Mouse (Mus musculus) liver, embryonic 12.5 days (tissue): ENCODE data around the gene Cdc25b. TPM values are rescaled to one million over a fixed set of nuclear protein-coding genes. Genes with fewer than 3 reads are reported as not detected.

Experiments used
- ATAC-seq: fragments of 200-750 bp; cut with Nextera tagmentation; 2 replicates; pipeline ENCODE4 v1.8.0; 2017; ENCODE audit warnings: moderate number of reproducible peaks, mild to moderate bottlenecking, moderate library complexity
- H3K27ac ChIP-seq: fragments of 300-500 bp; sonication (generic); 2 replicates; pipeline ENCODE4 v1.5.1; 2016; ENCODE audit warnings: mild to moderate bottlenecking
- H3K27me3 ChIP-seq: fragments of 300-500 bp; sonication (generic); replicated peaks from 2 replicates; pipeline ENCODE4 v1.6.1; 2016; ENCODE audit warnings: mild to moderate bottlenecking, moderate library complexity
- H3K36me3 ChIP-seq: fragments of 300-500 bp; sonication (generic); 2 replicates; pipeline ENCODE4 v1.6.1; 2016; ENCODE audit warnings: mild to moderate bottlenecking, moderate library complexity
- H3K4me1 ChIP-seq: fragments of 300-500 bp; sonication (generic); 2 replicates; pipeline ENCODE4 v1.6.1; 2016
- H3K4me2 ChIP-seq: fragments of 300-500 bp; sonication (generic); 2 replicates; pipeline ENCODE4 v1.6.1; 2016; ENCODE audit warnings: mild to moderate bottlenecking, moderate library complexity
- H3K4me3 ChIP-seq: fragments of 300-500 bp; sonication (generic); 2 replicates; pipeline ENCODE4 v1.5.1; 2016; ENCODE audit warnings: mild to moderate bottlenecking, moderate library complexity
- H3K9ac ChIP-seq: fragments of 300-500 bp; sonication (generic); 2 replicates; pipeline ENCODE4 v1.6.1; 2016; ENCODE audit warnings: mild to moderate bottlenecking, moderate library complexity
- H3K9me3 ChIP-seq: fragments of 300-500 bp; sonication (generic); replicated peaks from 2 replicates; pipeline ENCODE4 v1.6.1; 2016; ENCODE audit warnings: mild to moderate bottlenecking, moderate library complexity
- WGBS: fragments of 180-500 bp; shearing (Covaris S2); methylation state at CpG from one replicate; pipeline ENCODE4 v1.1.7; 2016; ENCODE audit not compliant: insufficient replicate concordance; 5-methylcytosine and 5-hydroxymethylcytosine counted together
- polyA plus RNA-seq: library from polyadenylated mRNA; unstranded; fragments of >200 nt; fragmentation: Nextera tagmentation; extraction: Ambion mirVana; gene quantifications from 2 replicates; pipeline ENCODE4 v1.2.1, GENCODE M21; 2016

Gene Cdc25b
- polyA plus RNA-seq, 1 experiment from 2014 or later, result 172 TPM

DNA sequence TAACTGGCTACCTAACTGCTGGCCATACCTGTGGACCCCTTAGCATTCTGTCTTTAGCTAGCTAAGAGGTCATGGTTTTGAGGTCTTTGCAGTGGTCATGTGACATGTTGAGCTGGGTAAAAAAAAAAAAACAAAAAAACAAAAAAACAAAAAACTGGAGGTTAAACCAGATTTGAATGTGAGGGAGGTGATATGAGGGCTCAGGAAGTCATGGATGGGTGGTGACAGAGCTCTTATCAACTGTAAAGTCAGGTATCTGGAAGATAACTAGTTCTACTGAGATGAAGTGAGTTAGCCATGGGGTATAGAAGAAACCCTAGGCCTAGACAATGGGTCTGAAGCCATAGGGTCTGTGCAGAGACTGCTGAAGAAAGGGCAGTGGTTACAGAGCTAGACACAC lies 55.4 kb downstream of the Cdc25b start:
- Histone ChIP-seq H3K27me3 (no peaks in the 10 kb centered on the region), H3K9ac (peak overlapping the region; percentile 6; the same call in 1 of the 2 replicates), H3K36me3 (peaks cover 100% of the 10 kb centered on the region), H3K9me3 (no peaks in the 10 kb centered on the region), H3K4me2 (no peak overlapping the region), H3K27ac (peak overlapping the region; percentile 55), H3K4me1 (peaks cover 66% of the 10 kb centered on the region), H3K4me3 (no peak overlapping the region)
- no peak for ATAC-seq

GRCm38 (mm10) chr2:131242929-131243328 lies 56.2 kb downstream of the Cdc25b start:
- Histone ChIP-seq H3K36me3 (peaks cover 100% of the 10 kb centered on the region), H3K9me3 (no peaks in the 10 kb centered on the region), H3K9ac (0 out of 2 replicates have a peak overlapping the region, but pooled peaks have one; percentile 6), H3K4me1 (peaks cover 66% of the 10 kb centered on the region), H3K4me2 (no peak overlapping the region), H3K27ac (peak overlapping the region; percentile 52), H3K27me3 (no peaks in the 10 kb centered on the region), H3K4me3 (no peak overlapping the region)
- WGBS, result 19% methylated on average over 7 of the region's 7 CpGs
- ATAC-seq, result peak; percentile 62

Other genes starting within 250 kb of the Cdc25b start
- gene Gfra4, start 143.9 kb upstream of the Cdc25b start, polyA plus RNA-seq, result 0.86 and 1.6 TPM in 2 replicates
- gene Adam33, start 123.1 kb upstream of the Cdc25b start, polyA plus RNA-seq, result 0.62 and 0.90 TPM in 2 replicates
- gene Siglec1, start 100.2 kb upstream of the Cdc25b start, polyA plus RNA-seq, result 0.36 and 0.42 TPM in 2 replicates
- gene Hspa12b, start 59.7 kb upstream of the Cdc25b start, polyA plus RNA-seq, result 4.2 TPM in 2 replicates
- not detected in 2 replicates for gene Gm11037, start 53.5 kb upstream of the Cdc25b start, polyA plus RNA-seq
- 131 and 141 TPM in 2 replicates for gene 1700037H04Rik, start 26.9 kb upstream of the Cdc25b start, polyA plus RNA-seq
- 5.9 and 6.5 TPM in 2 replicates for gene Cenpb, start 6.9 kb upstream of the Cdc25b start, polyA plus RNA-seq
- 1.0 and 1.1 TPM in 2 replicates for gene Spef1, start 333 bp downstream of the Cdc25b start, polyA plus RNA-seq
- 16.4 and 17.0 TPM in 2 replicates for gene Ap5s1, start 20.1 kb downstream of the Cdc25b start, polyA plus RNA-seq
- gene Mavs, start 47.1 kb downstream of the Cdc25b start, polyA plus RNA-seq, result 31.8 and 33.3 TPM in 2 replicates
- gene Pank2, start 75.5 kb downstream of the Cdc25b start, polyA plus RNA-seq, result 42.0 and 44.8 TPM in 2 replicates
- 0.57 and 0.72 TPM in 2 replicates for gene Rnf24, start 165.9 kb downstream of the Cdc25b start, polyA plus RNA-seq